Mouse (Mus musculus) lung, embryonic 14.5 days (tissue): ENCODE data around the gene Castor1. TPM values are rescaled to one million over a fixed set of nuclear protein-coding genes. Genes with fewer than 3 reads are reported as not detected.
A peak's percentile ranks its signal among the peaks of the same experiment; 100 is the strongest.
"Not testable (repeated sequence)": the region's sequence is repeated elsewhere in the genome, so short reads cannot be mapped to it uniquely, and the experiment has no call there.

Source experiments
- ATAC-seq: fragments of 200-750 bp; cut with Nextera tagmentation; 2 replicates; pipeline ENCODE4 v1.8.0; 2017; ENCODE audit warnings: mild to moderate bottlenecking, moderate TSS enrichment, moderate library complexity; ENCODE audit not compliant: insufficient read depth
- DNase-seq: peaks from one replicate; pipeline ENCODE4 v3.0.0-alpha.2; 2015
- H3K27ac ChIP-seq: fragments of 300-500 bp; sonication (generic); 2 replicates; pipeline ENCODE4 v1.5.1; 2014; ENCODE audit warnings: low read depth, mild to moderate bottlenecking, moderate library complexity
- H3K27me3 ChIP-seq: fragments of 300-500 bp; sonication (generic); 2 replicates; pipeline ENCODE4 v1.6.1; 2014; ENCODE audit warnings: low read length, control low read depth; ENCODE audit not compliant: insufficient read depth
- H3K36me3 ChIP-seq: fragments of 300-500 bp; sonication (generic); 2 replicates; pipeline ENCODE4 v1.6.1; 2014; ENCODE audit warnings: control low read depth; ENCODE audit not compliant: insufficient read depth
- H3K4me1 ChIP-seq: fragments of 300-500 bp; sonication (generic); 2 replicates; pipeline ENCODE4 v1.6.1; 2014; ENCODE audit warnings: antibody characterized with exemption, control low read depth; ENCODE audit not compliant: insufficient read depth
- H3K4me2 ChIP-seq: fragments of 300-500 bp; sonication (generic); 2 replicates; pipeline ENCODE4 v1.6.1; 2014; ENCODE audit warnings: mild to moderate bottlenecking
- H3K4me3 ChIP-seq: fragments of 300-500 bp; sonication (generic); 2 replicates; pipeline ENCODE4 v1.5.1; 2014; ENCODE audit warnings: low read depth, low read length
- H3K9ac ChIP-seq: fragments of 300-500 bp; sonication (generic); 2 replicates; pipeline ENCODE4 v1.6.1; 2014
- H3K9me3 ChIP-seq: fragments of 300-500 bp; sonication (generic); 2 replicates; pipeline ENCODE4 v1.6.1; 2016; ENCODE audit warnings: low read depth, low read length, control low read depth
- CTCF ChIP-seq: IDR thresholded peaks from 2 replicates; pipeline ENCODE4 v1.5.1; 2016; ENCODE audit warnings: antibody characterized with exemption, low read depth
- WGBS: fragments of 180-500 bp; shearing (Covaris S2); extraction: QIAGEN DNeasy Blood & Tissue Kit; methylation state at CpG from one replicate; pipeline ENCODE4 v1.1.7; 2014; 5-methylcytosine and 5-hydroxymethylcytosine counted together
- polyA plus RNA-seq: library from polyadenylated mRNA; unstranded; fragments of >200 nt; fragmentation: Nextera tagmentation; extraction: Ambion mirVana; gene quantifications from 2 replicates; pipeline ENCODE4 v1.2.1, GENCODE M21; 2014

Gene Castor1
- 1.9 and 2.1 TPM in 2 replicates for polyA plus RNA-seq

DNA sequence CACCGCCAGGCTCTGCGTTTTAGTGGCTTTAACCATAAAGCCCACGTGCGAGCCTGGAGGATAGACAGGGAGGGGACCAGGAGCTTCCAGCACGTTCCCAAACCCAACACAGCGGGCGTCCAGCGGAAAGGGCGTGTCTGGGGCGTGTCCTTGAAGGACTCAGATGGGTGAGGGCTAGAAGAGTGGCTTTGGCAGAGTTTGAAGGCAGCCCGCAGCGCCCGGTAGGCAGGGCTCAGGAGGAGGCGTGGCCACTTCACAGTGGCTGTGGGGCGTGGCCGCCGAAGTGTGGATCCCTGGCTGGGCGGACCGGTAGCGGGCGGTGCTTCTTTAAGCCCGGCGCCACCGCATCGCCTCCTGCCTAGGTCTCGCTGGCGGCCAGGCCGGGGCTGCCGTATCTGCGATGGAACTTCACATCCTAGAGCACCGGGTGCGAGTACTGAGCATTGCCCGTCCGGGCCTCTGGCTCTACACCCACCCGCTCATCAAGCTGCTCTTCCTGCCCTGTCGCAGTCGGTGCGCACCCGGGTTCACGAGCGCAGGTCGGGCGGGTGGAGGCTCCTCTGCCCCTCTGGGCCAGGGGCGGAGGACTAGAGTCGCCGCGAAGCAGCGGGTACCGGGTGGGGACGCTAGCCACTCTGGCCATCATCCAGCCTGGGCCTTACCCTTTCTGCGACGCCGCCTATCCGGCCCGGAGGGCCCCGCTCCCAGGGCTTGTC lies at the start of gene Castor1:
Gene Castor1, plus strand, starts transcription at position 312 of the 716 bp plus-strand sequence.
- Histone ChIP-seq H3K36me3 (peaks cover 28% of the 10 kb centered on the region; the same call in 1 of the 2 replicates), H3K9ac (peak within 1 kb of the TSS; percentile 33; the same call in 1 of the 2 replicates), H3K4me3 (peak within 1 kb of the TSS; percentile 48), H3K4me1 (no peaks in the 10 kb centered on the region; the same call in 1 of the 2 replicates), H3K9me3 (no peaks in the 10 kb centered on the region), H3K27me3 (no peaks in the 10 kb centered on the region), H3K27ac (no peak within 1 kb of the TSS), H3K4me2 (peak within 1 kb of the TSS; percentile 90)
- TF ChIP-seq CTCF, result no peak
- DNase-seq (peak; percentile 93), ATAC-seq (peak; percentile 86)
- 2% methylated on average over 56 of the region's 56 CpGs for WGBS

- no peaks in the 10 kb centered on the region for H3K27me3 ChIP-seq
- no peak overlapping the region for H3K4me2 ChIP-seq
- H3K4me1 ChIP-seq, result no peaks in the 10 kb centered on the region
- H3K9me3 ChIP-seq, result no peaks in the 10 kb centered on the region
- TF ChIP-seq CTCF, result no peak
- H3K27ac ChIP-seq, result no peak overlapping the region
- DNase-seq (no peak), ATAC-seq (no peak)
- no peak overlapping the region for H3K9ac ChIP-seq
- no peak overlapping the region for H3K4me3 ChIP-seq
- 92% methylated on average over 5 of the region's 5 CpGs for WGBS
- peaks cover 100% of the 10 kb centered on the region for H3K36me3 ChIP-seq
Observed at GRCm38 (mm10) chr11:4174586-4174985, 43.4 kb upstream of the Castor1 start.

GRCm38 (mm10) chr11:4177716-4178115 lies 40.3 kb upstream of the Castor1 start:
- 62% methylated on average over 4 of the region's 4 CpGs for WGBS
- no peak for TF ChIP-seq CTCF
- H3K4me2 ChIP-seq, result no peak overlapping the region
- H3K4me3 ChIP-seq, result no peak overlapping the region
- peaks cover 99% of the 10 kb centered on the region for H3K36me3 ChIP-seq
- ATAC-seq, result no peak
- H3K9ac ChIP-seq, result no peak overlapping the region
- H3K9me3 ChIP-seq, result no peaks in the 10 kb centered on the region
- DNase-seq, result no peak
- H3K27ac ChIP-seq, result no peak overlapping the region
- no peaks in the 10 kb centered on the region for H3K4me1 ChIP-seq
- no peaks in the 10 kb centered on the region for H3K27me3 ChIP-seq

- no peak overlapping the region for H3K9ac ChIP-seq
- no peaks in the 10 kb centered on the region for H3K27me3 ChIP-seq
- no peaks in the 10 kb centered on the region for H3K9me3 ChIP-seq
- no peak overlapping the region for H3K4me3 ChIP-seq
- H3K36me3 ChIP-seq, result peaks cover 62% of the 10 kb centered on the region
- H3K4me2 ChIP-seq, result no peak overlapping the region
- WGBS, result 40% methylated on average over 1 of the region's 1 CpGs
- no peak overlapping the region for H3K27ac ChIP-seq
- ATAC-seq (no peak), DNase-seq (no peak)
- no peak for TF ChIP-seq CTCF
- H3K4me1 ChIP-seq, result no peaks in the 10 kb centered on the region
Observed at GRCm38 (mm10) chr11:4182061-4182460, 36.0 kb upstream of the Castor1 start.

- Histone ChIP-seq H3K4me2 (no peak overlapping the region), H3K27ac (no peak overlapping the region), H3K4me1 (no peaks in the 10 kb centered on the region), H3K36me3 (peaks cover 47% of the 10 kb centered on the region), H3K9ac (no peak overlapping the region), H3K4me3 (no peak overlapping the region), H3K27me3 (no peaks in the 10 kb centered on the region), H3K9me3 (no peaks in the 10 kb centered on the region)
- DNase-seq (no peak), ATAC-seq (no peak)
- TF ChIP-seq CTCF, result no peak
Observed at GRCm38 (mm10) chr11:4183511-4183910, 34.5 kb upstream of the Castor1 start.

GRCm38 (mm10) chr11:4184251-4184952 lies 33.6 kb upstream of the Castor1 start:
- Histone ChIP-seq H3K9me3 (no peaks in the 10 kb centered on the region), H3K9ac (no peak overlapping the region), H3K27ac (no peak overlapping the region), H3K4me3 (no peak overlapping the region), H3K36me3 (peaks cover 38% of the 10 kb centered on the region), H3K27me3 (no peaks in the 10 kb centered on the region), H3K4me1 (no peaks in the 10 kb centered on the region), H3K4me2 (no peak overlapping the region)
- ATAC-seq (no peak), DNase-seq (no peak)
- whole genome bisulfite sequencing, result 67% methylated on average over 4 of the region's 4 CpGs
- no peak for TF ChIP-seq CTCF

GRCm38 (mm10) chr11:4185480-4185879 lies 32.5 kb upstream of the Castor1 start:
- H3K27ac ChIP-seq, H3K9me3 ChIP-seq, H3K9ac ChIP-seq, ATAC-seq, H3K27me3 ChIP-seq, H3K4me1 ChIP-seq, H3K4me3 ChIP-seq, DNase-seq, H3K4me2 ChIP-seq: not testable (repeated sequence)
- 86% methylated on average over 6 of the region's 6 CpGs for WGBS
- H3K36me3 ChIP-seq, result peaks cover 28% of the 10 kb centered on the region
